Mouse (Mus musculus): Measurements from ENCODE around the gene Trim54. TPM values are rescaled to one million over a fixed set of nuclear protein-coding genes. Genes with fewer than 3 reads are reported as not detected.
A peak's percentile ranks its signal among the peaks of the same experiment; 100 is the strongest.

The Trim54 gene
- polyA plus RNA-seq, 1 experiment from 2014 or later = 9.3 TPM

DNA sequence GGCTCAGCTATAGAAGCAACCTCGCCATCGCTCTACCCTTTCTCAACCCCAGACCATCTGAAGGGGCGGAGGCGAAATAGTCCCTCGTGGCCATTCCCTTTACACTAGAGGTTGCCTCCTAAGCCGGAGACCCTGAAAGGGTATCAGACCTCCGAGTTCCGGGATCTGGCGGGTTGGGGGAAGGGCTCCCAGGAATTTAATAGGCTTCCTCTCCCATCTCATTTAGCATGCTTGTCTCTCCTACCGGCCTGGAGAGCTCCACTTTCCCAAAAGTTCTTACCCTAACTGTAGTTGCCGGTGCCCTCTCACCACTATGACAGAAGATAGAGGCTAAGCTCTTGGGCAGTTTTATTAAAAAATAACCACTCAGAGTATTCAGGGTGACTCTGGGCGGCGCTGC lies 21.1 kb downstream of the Trim54 start:
- peaks cover 15 to 21% of the 10 kb centered on the region in 2 experiments; a peak in 3 of 4 replicates for H3K4me1 ChIP-seq (ENCODE audit: control insufficient read depth in 2 of 2, insufficient read depth in 2 of 2, low read length in 2 of 2)
- 2% methylated on average over 13 of the region's 13 CpGs for WGBS
- no peaks in the 10 kb centered on the region for H3K9me3 ChIP-seq (ENCODE audit: control insufficient read depth, low read length)
- H3K27ac ChIP-seq (replicated peaks in 1 of 2; ENCODE audit: control insufficient read depth in 1 of 2, insufficient read depth in 1 of 2, low read depth in 2 of 2, low read length in 2 of 2) = no peak overlapping the region
- no peak for ATAC-seq (ENCODE audit: insufficient number of reproducible peaks, insufficient read depth, low FRiP score, low read depth)
- H3K27me3 ChIP-seq (ENCODE audit: control insufficient read depth, insufficient read depth, low read length) = peaks cover 59% of the 10 kb centered on the region
- no peak overlapping the region for H3K9ac ChIP-seq (ENCODE audit: low read length)
- H3K36me3 ChIP-seq (ENCODE audit: control insufficient read depth, insufficient read depth, low read length) = peaks cover 10% of the 10 kb centered on the region
- H3K4me2 ChIP-seq (ENCODE audit: low read length) = peak overlapping the region; percentile 60
- H3K4me3 ChIP-seq (ENCODE audit: control insufficient read depth in 1 of 2, insufficient read depth in 1 of 2, low read depth in 1 of 2, low read length in 2 of 2) = peak overlapping the region; percentile 32 to 36

DNA sequence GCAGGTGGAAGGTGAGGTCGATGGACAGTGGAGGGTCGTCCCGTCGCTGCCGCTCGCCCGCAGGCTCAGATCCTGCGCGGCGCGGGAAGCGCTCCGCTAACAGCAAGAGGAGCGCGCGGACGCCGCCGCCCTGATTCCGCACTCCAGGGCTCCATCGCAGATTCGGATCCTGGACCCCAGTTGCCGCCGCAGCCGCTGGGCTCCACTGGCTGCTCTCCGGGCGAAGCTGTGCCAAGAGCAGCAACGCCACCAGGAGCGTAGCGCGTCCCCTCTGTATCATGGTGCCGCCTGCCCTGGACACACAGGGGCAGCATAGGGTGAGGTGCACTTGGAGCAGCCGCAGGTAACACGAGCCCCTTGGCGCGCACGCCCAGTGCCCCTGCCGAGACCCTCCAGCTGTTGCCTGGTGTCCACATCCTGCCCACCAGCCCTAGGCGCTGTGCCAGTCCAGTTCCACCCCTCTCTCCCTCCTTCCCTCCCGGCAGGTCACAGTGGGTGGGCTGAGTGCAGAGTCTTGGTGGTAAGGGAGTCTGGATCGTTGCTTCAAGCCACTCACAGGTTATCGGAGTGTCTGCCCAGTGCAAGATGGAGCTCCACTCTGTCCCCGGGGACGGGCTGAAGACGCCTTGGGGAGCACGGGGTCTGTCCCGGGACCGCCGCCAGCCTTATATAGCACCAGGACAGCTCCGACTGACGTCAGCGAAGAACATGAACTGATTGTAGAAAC lies 21.9 kb downstream of the Trim54 start, which contains the start of gene Ucn:
Ucn (minus strand) TSS at position 589 of the 727 bp plus-strand sequence.
- H3K4me1 ChIP-seq (ENCODE audit: control insufficient read depth in 2 of 2, insufficient read depth in 2 of 2, low read length in 2 of 2) = peaks cover 15 to 21% of the 10 kb centered on the region in 2 experiments; a peak in 3 of 4 replicates
- no peaks in the 10 kb centered on the region for H3K9me3 ChIP-seq (ENCODE audit: control insufficient read depth, low read length)
- H3K27me3 ChIP-seq (ENCODE audit: control insufficient read depth, insufficient read depth, low read length) = peaks cover 59% of the 10 kb centered on the region
- ATAC-seq (ENCODE audit: insufficient number of reproducible peaks, insufficient read depth, low FRiP score, low read depth) = 0 out of 2 replicates have a peak, but pooled peaks have one; percentile 8
- no peak within 1 kb of the TSS for H3K9ac ChIP-seq (ENCODE audit: low read length)
- peaks cover 13% of the 10 kb centered on the region for H3K36me3 ChIP-seq (ENCODE audit: control insufficient read depth, insufficient read depth, low read length)
- no peak within 1 kb of the TSS for H3K27ac ChIP-seq (replicated peaks in 1 of 2; ENCODE audit: control insufficient read depth in 1 of 2, insufficient read depth in 1 of 2, low read depth in 2 of 2, low read length in 2 of 2)
- H3K4me2 ChIP-seq (ENCODE audit: low read length) = peak within 1 kb of the TSS; percentile 60
- 1% methylated on average over 51 of the region's 52 CpGs for WGBS
- H3K4me3 ChIP-seq (ENCODE audit: control insufficient read depth in 1 of 2, insufficient read depth in 1 of 2, low read depth in 1 of 2, low read length in 2 of 2) = peak within 1 kb of the TSS; percentile 32 to 36

DNA sequence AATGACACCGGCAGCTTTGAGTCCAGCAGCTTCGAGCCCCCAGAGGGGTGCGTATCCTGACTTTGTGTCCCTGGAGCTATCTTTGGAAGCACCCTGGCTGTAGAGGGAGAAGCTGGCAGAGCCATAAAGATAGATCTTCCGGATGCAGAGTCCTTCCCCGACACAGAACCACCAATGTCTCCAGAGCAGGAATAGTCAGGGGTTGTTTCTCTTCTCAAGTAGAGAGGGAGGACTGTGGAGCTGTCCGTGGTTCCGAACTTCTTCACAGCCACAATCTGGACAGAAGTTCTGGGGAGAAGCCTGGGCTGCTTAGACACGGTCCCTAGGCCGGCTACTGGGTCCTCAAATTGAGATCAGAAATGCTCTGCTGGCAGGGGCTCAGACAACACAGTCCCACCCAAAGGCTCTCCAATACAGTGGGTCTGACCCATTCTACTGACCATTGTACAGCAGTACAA lies 22.5 kb downstream of the Trim54 start:
- H3K27ac ChIP-seq (replicated peaks in 1 of 2; ENCODE audit: control insufficient read depth in 1 of 2, insufficient read depth in 1 of 2, low read depth in 2 of 2, low read length in 2 of 2) = no peak overlapping the region
- H3K27me3 ChIP-seq (ENCODE audit: control insufficient read depth, insufficient read depth, low read length) = peaks cover 56% of the 10 kb centered on the region
- H3K9me3 ChIP-seq (ENCODE audit: control insufficient read depth, low read length) = no peaks in the 10 kb centered on the region
- peaks cover 18% of the 10 kb centered on the region for H3K36me3 ChIP-seq (ENCODE audit: control insufficient read depth, insufficient read depth, low read length)
- peak overlapping the region; percentile 60 for H3K4me2 ChIP-seq (ENCODE audit: low read length)
- no peak for ATAC-seq (ENCODE audit: insufficient number of reproducible peaks, insufficient read depth, low FRiP score, low read depth)
- H3K4me1 ChIP-seq (ENCODE audit: control insufficient read depth in 2 of 2, insufficient read depth in 2 of 2, low read length in 2 of 2) = peaks cover 15 to 21% of the 10 kb centered on the region in 2 experiments; a peak in 3 of 4 replicates
- peak overlapping the region; percentile 32 to 36; a peak in 3 of 4 replicates for H3K4me3 ChIP-seq (ENCODE audit: control insufficient read depth in 1 of 2, insufficient read depth in 1 of 2, low read depth in 1 of 2, low read length in 2 of 2)
- H3K9ac ChIP-seq (ENCODE audit: low read length) = no peak overlapping the region
- WGBS = 8% methylated on average over 9 of the region's 9 CpGs

DNA sequence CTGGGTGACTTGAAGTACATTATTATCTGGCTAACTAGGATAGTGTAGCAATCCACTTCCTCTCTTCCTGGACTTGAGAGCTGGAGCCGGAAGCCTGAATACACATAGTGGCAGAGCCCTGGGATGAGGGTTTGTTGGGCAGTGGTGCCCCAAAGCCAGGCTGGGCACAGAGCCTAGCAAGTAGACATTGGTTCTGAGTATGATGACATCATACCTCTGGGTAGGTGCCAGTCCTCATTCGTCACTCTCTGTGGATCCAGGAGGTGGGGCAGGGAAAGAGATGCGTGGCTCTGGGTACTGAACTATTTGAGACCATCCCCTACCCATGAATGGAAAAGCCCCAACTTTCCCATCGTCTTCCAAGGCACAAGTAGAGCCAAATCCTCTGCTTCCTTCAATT lies 33.3 kb downstream of the Trim54 start:
- Histone ChIP-seq H3K27me3 (ENCODE audit: control insufficient read depth, insufficient read depth, low read length) (no peaks in the 10 kb centered on the region), H3K4me2 (ENCODE audit: low read length) (no peak overlapping the region), H3K4me1 (ENCODE audit: control insufficient read depth in 2 of 2, insufficient read depth in 2 of 2, low read length in 2 of 2) (peaks cover 5 to 12% of the 10 kb centered on the region in 2 experiments; a peak in 3 of 4 replicates), H3K9me3 (ENCODE audit: control insufficient read depth, low read length) (no peaks in the 10 kb centered on the region), H3K27ac (replicated peaks in 1 of 2; ENCODE audit: control insufficient read depth in 1 of 2, insufficient read depth in 1 of 2, low read depth in 2 of 2, low read length in 2 of 2) (no peak overlapping the region), H3K9ac (ENCODE audit: low read length) (no peak overlapping the region), H3K4me3 (ENCODE audit: control insufficient read depth in 1 of 2, insufficient read depth in 1 of 2, low read depth in 1 of 2, low read length in 2 of 2) (no peak overlapping the region), H3K36me3 (ENCODE audit: control insufficient read depth, insufficient read depth, low read length) (peaks cover 39% of the 10 kb centered on the region)
- no peak for ATAC-seq (ENCODE audit: insufficient number of reproducible peaks, insufficient read depth, low FRiP score, low read depth)
- WGBS = 77% methylated on average over 4 of the region's 4 CpGs

DNA sequence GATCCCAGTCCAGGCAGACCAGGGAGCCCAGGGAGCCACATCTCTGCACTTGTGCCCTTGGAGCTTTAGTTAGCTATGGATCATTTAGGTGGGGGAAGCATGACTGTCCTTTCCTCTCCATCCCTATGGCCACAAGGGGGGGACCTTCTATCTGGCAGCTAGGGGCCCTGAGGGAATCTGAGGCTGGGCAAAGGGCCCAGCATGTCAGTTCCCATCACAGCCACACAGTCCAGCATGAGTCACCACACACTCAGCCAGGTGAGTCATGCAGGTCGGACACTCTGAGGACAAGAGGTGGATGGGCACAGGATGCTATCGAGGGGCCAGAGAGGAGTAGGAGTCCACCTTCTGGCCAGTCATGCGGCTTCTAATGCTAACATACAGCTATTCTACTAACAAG lies 35.2 kb downstream of the Trim54 start:
- Histone ChIP-seq H3K4me2 (ENCODE audit: low read length) (no peak overlapping the region), H3K27me3 (ENCODE audit: control insufficient read depth, insufficient read depth, low read length) (no peaks in the 10 kb centered on the region), H3K4me3 (ENCODE audit: control insufficient read depth in 1 of 2, insufficient read depth in 1 of 2, low read depth in 1 of 2, low read length in 2 of 2) (no peak overlapping the region), H3K27ac (replicated peaks in 1 of 2; ENCODE audit: control insufficient read depth in 1 of 2, insufficient read depth in 1 of 2, low read depth in 2 of 2, low read length in 2 of 2) (no peak overlapping the region), H3K4me1 (ENCODE audit: control insufficient read depth in 2 of 2, insufficient read depth in 2 of 2, low read length in 2 of 2) (peaks cover 5 to 12% of the 10 kb centered on the region in 2 experiments; a peak in 3 of 4 replicates), H3K9me3 (ENCODE audit: control insufficient read depth, low read length) (no peaks in the 10 kb centered on the region), H3K36me3 (ENCODE audit: control insufficient read depth, insufficient read depth, low read length) (peaks cover 37% of the 10 kb centered on the region), H3K9ac (ENCODE audit: low read length) (peak overlapping the region; percentile 16; the same call in 1 of the 2 replicates)
- ATAC-seq (ENCODE audit: insufficient number of reproducible peaks, insufficient read depth, low FRiP score, low read depth) = no peak
- 55% methylated on average over 3 of the region's 3 CpGs for WGBS

DNA sequence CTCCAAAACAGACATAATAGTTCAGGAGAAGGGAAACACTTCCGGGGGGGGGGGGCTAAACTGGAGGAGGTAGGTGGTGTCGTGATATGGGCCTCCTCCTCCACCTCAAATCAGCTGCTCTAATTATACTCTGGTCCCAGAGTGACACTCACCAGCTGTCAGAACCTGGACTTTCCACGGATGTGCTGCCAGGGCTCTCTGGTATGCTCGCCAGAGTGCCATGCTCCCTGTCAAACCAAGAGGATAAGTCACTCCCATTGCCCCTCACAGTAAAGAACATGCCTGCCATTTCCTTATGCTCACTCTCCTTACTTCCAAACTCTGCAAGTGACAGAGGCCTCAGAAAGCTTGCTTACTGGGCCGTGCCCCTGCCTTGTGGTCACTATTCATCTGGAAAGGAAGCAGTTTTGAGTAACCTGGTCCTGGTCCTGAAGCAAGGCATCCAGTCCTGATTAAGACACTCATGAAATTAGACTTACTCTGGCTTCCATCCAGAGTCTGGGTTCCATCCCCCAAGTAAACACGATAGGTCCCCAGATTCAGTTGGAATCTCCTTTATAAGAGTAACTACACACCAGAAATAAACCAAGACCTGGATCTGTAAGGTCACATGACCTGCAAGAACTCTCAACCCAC lies 37.1 kb downstream of the Trim54 start:
- peaks cover 45% of the 10 kb centered on the region for H3K36me3 ChIP-seq (ENCODE audit: control insufficient read depth, insufficient read depth, low read length)
- peaks cover 5 to 12% of the 10 kb centered on the region in 2 experiments; a peak in 3 of 4 replicates for H3K4me1 ChIP-seq (ENCODE audit: control insufficient read depth in 2 of 2, insufficient read depth in 2 of 2, low read length in 2 of 2)
- no peaks in the 10 kb centered on the region for H3K27me3 ChIP-seq (ENCODE audit: control insufficient read depth, insufficient read depth, low read length)
- peak overlapping the region; percentile 94 for H3K4me2 ChIP-seq (ENCODE audit: low read length)
- H3K9me3 ChIP-seq (ENCODE audit: control insufficient read depth, low read length) = no peaks in the 10 kb centered on the region
- H3K4me3 ChIP-seq (ENCODE audit: control insufficient read depth in 1 of 2, insufficient read depth in 1 of 2, low read depth in 1 of 2, low read length in 2 of 2) = peak overlapping the region; percentile 59 to 62
- peak overlapping the region; percentile 6 to 69; a peak in 3 of 4 replicates for H3K27ac ChIP-seq (replicated peaks in 1 of 2; ENCODE audit: control insufficient read depth in 1 of 2, insufficient read depth in 1 of 2, low read depth in 2 of 2, low read length in 2 of 2)
- H3K9ac ChIP-seq (ENCODE audit: low read length) = peak overlapping the region; percentile 81
- ATAC-seq (ENCODE audit: insufficient number of reproducible peaks, insufficient read depth, low FRiP score, low read depth) = no peak
- 22% methylated on average over 6 of the region's 6 CpGs for WGBS

DNA sequence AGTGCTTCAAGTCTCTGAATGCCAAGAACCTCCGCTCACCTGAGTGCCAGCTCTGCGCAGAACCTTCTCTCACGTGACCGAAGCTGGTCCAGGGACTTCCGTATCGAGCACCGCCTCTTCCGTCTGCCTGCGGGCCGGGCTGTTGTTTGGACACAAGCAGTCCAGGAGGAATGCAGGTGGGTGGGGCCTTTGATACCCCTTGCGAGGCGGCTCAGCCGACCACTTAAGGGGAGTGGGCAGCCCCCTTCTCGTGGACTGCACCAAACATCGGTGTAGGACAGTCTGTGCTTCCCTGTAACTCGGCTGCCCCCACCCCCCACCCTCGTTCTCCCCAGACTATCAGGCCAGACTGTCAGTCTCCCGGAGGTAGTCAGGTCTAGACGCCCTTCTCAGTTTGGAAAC lies 37.6 kb downstream of the Trim54 start, which contains the start of gene Mpv17:
Mpv17 (minus strand) TSS at position 100 of the 402 bp plus-strand sequence.
- peak within 1 kb of the TSS; percentile 6 to 69; a peak in 3 of 4 replicates for H3K27ac ChIP-seq (replicated peaks in 1 of 2; ENCODE audit: control insufficient read depth in 1 of 2, insufficient read depth in 1 of 2, low read depth in 2 of 2, low read length in 2 of 2)
- no peaks in the 10 kb centered on the region for H3K27me3 ChIP-seq (ENCODE audit: control insufficient read depth, insufficient read depth, low read length)
- no peaks in the 10 kb centered on the region for H3K9me3 ChIP-seq (ENCODE audit: control insufficient read depth, low read length)
- peak within 1 kb of the TSS; percentile 81 for H3K9ac ChIP-seq (ENCODE audit: low read length)
- H3K36me3 ChIP-seq (ENCODE audit: control insufficient read depth, insufficient read depth, low read length) = peaks cover 47% of the 10 kb centered on the region
- peak; percentile 87 for ATAC-seq (ENCODE audit: insufficient number of reproducible peaks, insufficient read depth, low FRiP score, low read depth)
- peaks cover 5 to 12% of the 10 kb centered on the region in 2 experiments; a peak in 3 of 4 replicates for H3K4me1 ChIP-seq (ENCODE audit: control insufficient read depth in 2 of 2, insufficient read depth in 2 of 2, low read length in 2 of 2)
- under 1% methylated on average over 19 of the region's 19 CpGs for WGBS
- H3K4me2 ChIP-seq (ENCODE audit: low read length) = peak within 1 kb of the TSS; percentile 94
- H3K4me3 ChIP-seq (ENCODE audit: control insufficient read depth in 1 of 2, insufficient read depth in 1 of 2, low read depth in 1 of 2, low read length in 2 of 2) = peak within 1 kb of the TSS; percentile 59 to 62
